Mouse (Mus musculus) MEL (cell line): ENCODE measurements around the gene Rab33b. TPM values are rescaled to one million over a fixed set of nuclear protein-coding genes. Genes with fewer than 3 reads are reported as not detected.

Experiments
- DNase-seq: peaks from one replicate; pipeline ENCODE4 v3.0.0; 2011; ENCODE audit warnings: low read depth, low spot score
- H3K27ac ChIP-seq: 2 replicates; pipeline ENCODE4 v1.5.1; 2012; ENCODE audit warnings: low read depth, mild to moderate bottlenecking, control low read depth, low read length, moderate library complexity; ENCODE audit not compliant: control insufficient read depth
- H3K27me3 ChIP-seq, 2 experiments: fragments of 150-350 bp in 1 of 2; sonication (generic) in 1 of 2; 2 replicates each; pipeline ENCODE4 v1.6.1; 2012; ENCODE audit warnings: low read length in 2 of 2, mild to moderate bottlenecking in 2 of 2, improper control_type of control experiment in 1 of 2, moderate library complexity in 1 of 2; ENCODE audit not compliant: insufficient read depth in 2 of 2, control insufficient read depth in 1 of 2
- H3K36me3 ChIP-seq, 2 experiments: 2 replicates each; pipeline ENCODE4 v1.6.1; 2012 to 2014; ENCODE audit warnings: low read length in 2 of 2, improper control_type of control experiment in 1 of 2, inconsistent platforms in 1 of 2, mild to moderate bottlenecking in 1 of 2; ENCODE audit not compliant: insufficient read depth in 2 of 2, control insufficient read depth in 1 of 2
- H3K4me1 ChIP-seq, 2 experiments: fragments of 150-350 bp in 1 of 2; sonication (generic) in 1 of 2; 2 replicates each; pipeline ENCODE4 v1.6.1; 2012; ENCODE audit warnings: low read length in 2 of 2, improper control_type of control experiment in 1 of 2, mild to moderate bottlenecking in 1 of 2; ENCODE audit not compliant: insufficient read depth in 2 of 2, control insufficient read depth in 1 of 2
- H3K4me3 ChIP-seq, 2 experiments: fragments of 150-350 bp in 1 of 2; sonication (generic) in 1 of 2; 2 replicates each; pipeline ENCODE4 v1.5.1; 2012; ENCODE audit warnings: low read depth in 2 of 2, low read length in 2 of 2, mild to moderate bottlenecking in 2 of 2, moderate library complexity in 2 of 2, control low read depth in 1 of 2, improper control_type of control experiment in 1 of 2; ENCODE audit not compliant: control insufficient read depth in 1 of 2, insufficient read depth in 1 of 2
- H3K79me2 ChIP-seq: 2 replicates; pipeline ENCODE4 v1.6.1; 2012; ENCODE audit warnings: mild to moderate bottlenecking, low read length, moderate library complexity; ENCODE audit not compliant: control insufficient read depth, poor library complexity, insufficient read depth
- H3K9ac ChIP-seq: 2 replicates; pipeline ENCODE4 v1.6.1; 2012; ENCODE audit warnings: low read depth, mild to moderate bottlenecking, control low read depth, low read length, moderate library complexity; ENCODE audit not compliant: control insufficient read depth, poor library complexity, severe bottlenecking
- H3K9me3 ChIP-seq: fragments of 150-350 bp; sonication (generic); replicated peaks from 2 replicates; pipeline ENCODE4 v1.6.1; 2012; ENCODE audit warnings: mild to moderate bottlenecking, low read length, improper control_type of control experiment, moderate library complexity; ENCODE audit not compliant: insufficient read depth
- BHLHE40 ChIP-seq: IDR thresholded peaks from 2 replicates; pipeline ENCODE4 v1.6.1; 2012; ENCODE audit warnings: low read depth, mild to moderate bottlenecking, inconsistent platforms, low read length, improper control_type of control experiment, borderline replicate concordance
- E2F4 ChIP-seq: IDR thresholded peaks from 2 replicates; pipeline ENCODE4 v1.6.1; 2011; ENCODE audit warnings: low read depth, low read length, improper control_type of control experiment, borderline replicate concordance
- ELF1 ChIP-seq: IDR thresholded peaks from 2 replicates; pipeline ENCODE4 v1.6.1; 2014; ENCODE audit warnings: low read depth, mild to moderate bottlenecking, inconsistent platforms, low read length, improper control_type of control experiment, moderate library complexity
- EP300 ChIP-seq, 2 experiments: IDR thresholded peaks; 2 replicates each; pipeline ENCODE4 v1.6.1; 2011; ENCODE audit warnings: improper control_type of control experiment in 2 of 2, low read length in 2 of 2, low read depth in 1 of 2, mild to moderate bottlenecking in 1 of 2
- ETS1 ChIP-seq: IDR thresholded peaks from 2 replicates; pipeline ENCODE4 v1.6.1; 2012; ENCODE audit warnings: low read depth, mild to moderate bottlenecking, inconsistent platforms, low read length, improper control_type of control experiment, moderate library complexity
- GATA1 ChIP-seq: IDR thresholded peaks from 2 replicates; pipeline ENCODE4 v1.6.1; 2011; ENCODE audit warnings: low read depth, low read length, improper control_type of control experiment
- JUND ChIP-seq: IDR thresholded peaks from 2 replicates; pipeline ENCODE4 v1.6.1; 2011; ENCODE audit warnings: low read depth, mild to moderate bottlenecking, improper control_type of control experiment, low read length
- MAX ChIP-seq: IDR thresholded peaks from 2 replicates; pipeline ENCODE4 v1.6.1; 2011; ENCODE audit warnings: low read length, improper control_type of control experiment
- MAZ ChIP-seq: IDR thresholded peaks from 2 replicates; pipeline ENCODE4 v1.6.1; 2012; ENCODE audit warnings: low read depth, mild to moderate bottlenecking, inconsistent platforms, low read length, improper control_type of control experiment
- MXI1 ChIP-seq: IDR thresholded peaks from 2 replicates; pipeline ENCODE4 v1.6.1; 2011; ENCODE audit warnings: mild to moderate bottlenecking, low read depth, low read length, improper control_type of control experiment
- MYB ChIP-seq: IDR thresholded peaks from 2 replicates; pipeline ENCODE4 v1.6.1; 2011; ENCODE audit warnings: mild to moderate bottlenecking, low read depth, low read length, improper control_type of control experiment
- NELFE ChIP-seq: IDR thresholded peaks from 2 replicates; pipeline ENCODE4 v1.6.1; 2011; ENCODE audit warnings: low read depth, low read length, improper control_type of control experiment
- NRF1 ChIP-seq: IDR thresholded peaks from 2 replicates; pipeline ENCODE4 v1.6.1; 2014; ENCODE audit warnings: low read depth, mild to moderate bottlenecking, inconsistent platforms, low read length, improper control_type of control experiment, moderate library complexity; ENCODE audit not compliant: poor library complexity, insufficient read depth, severe bottlenecking
- POLR2A ChIP-seq, 2 experiments: IDR thresholded peaks; 2 replicates each; pipeline ENCODE4 v1.6.1; 2011 to 2012; ENCODE audit warnings: low read length in 2 of 2, mild to moderate bottlenecking in 2 of 2, control low read depth in 1 of 2, improper control_type of control experiment in 1 of 2, low read depth in 1 of 2, moderate library complexity in 1 of 2; ENCODE audit not compliant: control insufficient read depth in 1 of 2, insufficient read depth in 1 of 2, poor library complexity in 1 of 2
- POLR2AphosphoS2 ChIP-seq: IDR thresholded peaks from 2 replicates; pipeline ENCODE4 v1.6.1; 2011; ENCODE audit warnings: low read length, improper control_type of control experiment
- RCOR1 ChIP-seq: IDR thresholded peaks from 2 replicates; pipeline ENCODE4 v1.6.1; 2012; ENCODE audit warnings: low read depth, mild to moderate bottlenecking, inconsistent platforms, low read length, improper control_type of control experiment
- SIN3A ChIP-seq: IDR thresholded peaks from 2 replicates; pipeline ENCODE4 v1.6.1; 2012; ENCODE audit warnings: low read length, improper control_type of control experiment, inconsistent platforms
- SMC3 ChIP-seq: IDR thresholded peaks from 2 replicates; pipeline ENCODE4 v1.6.1; 2011; ENCODE audit warnings: low read depth, low read length, improper control_type of control experiment
- TAL1 ChIP-seq: IDR thresholded peaks from 2 replicates; pipeline ENCODE4 v1.6.1; 2012; ENCODE audit warnings: mild to moderate bottlenecking, inconsistent platforms, low read length, moderate library complexity, mixed read lengths
- TCF12 ChIP-seq: IDR thresholded peaks from 2 replicates; pipeline ENCODE4 v1.6.1; 2014; ENCODE audit warnings: low read depth, mild to moderate bottlenecking, inconsistent platforms, low read length, improper control_type of control experiment, moderate library complexity
- UBTF ChIP-seq: IDR thresholded peaks from 2 replicates; pipeline ENCODE4 v1.6.1; 2012; ENCODE audit warnings: low read depth, mild to moderate bottlenecking, inconsistent platforms, low read length, improper control_type of control experiment, moderate library complexity, borderline replicate concordance; ENCODE audit not compliant: insufficient read depth
- USF1 ChIP-seq: IDR thresholded peaks from 2 replicates; pipeline ENCODE4 v1.6.1; 2014; ENCODE audit warnings: low read depth, mild to moderate bottlenecking, inconsistent platforms, low read length, improper control_type of control experiment, moderate library complexity
- ZC3H11A ChIP-seq: IDR thresholded peaks from 2 replicates; pipeline ENCODE4 v1.6.1; 2012; ENCODE audit warnings: low read depth, mild to moderate bottlenecking, inconsistent platforms, low read length, improper control_type of control experiment
- ZKSCAN1 ChIP-seq: IDR thresholded peaks from 2 replicates; pipeline ENCODE4 v1.6.1; 2012; ENCODE audit warnings: low read depth, mild to moderate bottlenecking, inconsistent platforms, low read length, improper control_type of control experiment, moderate library complexity
- ZMIZ1 ChIP-seq: IDR thresholded peaks from 2 replicates; pipeline ENCODE4 v1.6.1; 2012; ENCODE audit warnings: low read depth, mild to moderate bottlenecking, inconsistent platforms, low read length, improper control_type of control experiment, moderate library complexity
- polyA plus RNA-seq, 2 experiments: library from polyadenylated mRNA; stranded (reverse) in 1 of 2; unstranded in 1 of 2; fragments of >175 nt in 1 of 2; fragments of >200 nt in 1 of 2; gene quantifications; 2 replicates each; pipeline versions ENCODE4 v1.2.1 to v1.2.4; 2012; ENCODE audit warnings: low replicate concordance in 2 of 2, low read depth in 1 of 2; ENCODE audit not compliant: insufficient read length in 2 of 2, insufficient read depth in 1 of 2, missing spikeins in 1 of 2
- total RNA-seq: library from RNA; depleted of rRNA; stranded (reverse); fragments of 300-350 nt; gene quantifications from 2 replicates; pipeline ENCODE4 v1.2.3, GENCODE M21; 2012

Rab33b gene
- total and polyA plus RNA-seq, 3 experiments = 4.9 to 5.2 TPM; not detected in 1

GRCm38 (mm10) chr3:51532282-51532620, 48.5 kb downstream of the Rab33b start:
- Histone ChIP-seq H3K36me3 (peaks cover 0 to 25% of the 10 kb centered on the region in 2 experiments; a peak in 2 of 4 replicates), H3K4me3 (no peak overlapping the region), H3K27me3 (no peaks in the 10 kb centered on the region), H3K4me1 (no peaks in the 10 kb centered on the region), H3K79me2 (no peaks in the 10 kb centered on the region), H3K9ac (no peak overlapping the region), H3K9me3 (no peaks in the 10 kb centered on the region), H3K27ac (no peak overlapping the region)
- DNase-seq = no peak
- TF ChIP-seq ELF1 (no peak), MAX (no peak), POLR2A (IDR thresholded peaks at IDR 0.05; ENCODE audit: control insufficient read depth in 1 of 2, insufficient read depth in 1 of 2, low read depth in 1 of 2, low read length in 2 of 2, poor library complexity in 1 of 2) (no peak), UBTF (no peak), RCOR1 (no peak), NELFE (no peak), ZC3H11A (no peak), POLR2AphosphoS2 (no peak), SMC3 (no peak), ETS1 (no peak), BHLHE40 (no peak), SIN3A (no peak), TCF12 (no peak), ZMIZ1 (no peak), EP300 (IDR thresholded peaks at IDR 0.05; ENCODE audit: low read depth in 1 of 2, low read length in 2 of 2) (no peak), USF1 (no peak)

GRCm38 (mm10) chr3:51533573-51533972, 49.9 kb downstream of the Rab33b start:
- Histone ChIP-seq H3K9me3 (no peaks in the 10 kb centered on the region), H3K9ac (no peak overlapping the region), H3K4me3 (no peak overlapping the region), H3K27ac (no peak overlapping the region), H3K79me2 (no peaks in the 10 kb centered on the region), H3K4me1 (no peaks in the 10 kb centered on the region), H3K36me3 (peaks cover 0 to 26% of the 10 kb centered on the region in 2 experiments; a peak in 2 of 4 replicates), H3K27me3 (no peaks in the 10 kb centered on the region)
- DNase-seq = no peak
- TF ChIP-seq TAL1 (no peak), POLR2AphosphoS2 (no peak), JUND (no peak), ZKSCAN1 (no peak), ZMIZ1 (no peak), ZC3H11A (no peak), MXI1 (no peak), E2F4 (no peak), GATA1 (no peak), SIN3A (no peak), NRF1 (no peak), UBTF (no peak), POLR2A (IDR thresholded peaks at IDR 0.05; ENCODE audit: control insufficient read depth in 1 of 2, insufficient read depth in 1 of 2, low read depth in 1 of 2, low read length in 2 of 2, poor library complexity in 1 of 2) (no peak), MAZ (no peak), MYB (no peak)
